Mouse (Mus musculus) fat pad, adult 2 months (tissue): ENCODE data around the gene Eif4enif1.
"Not testable (repeated sequence)": the region's sequence is repeated elsewhere in the genome, so short reads cannot be mapped to it uniquely, and the experiment has no call there.

Experiments
- DNase-seq: peaks from one replicate; pipeline ENCODE4 v3.0.0-alpha.2; 2011; ENCODE audit warnings: low read depth, low spot score; ENCODE audit errors: extremely low read depth

Eif4enif1 gene

GRCm38 (mm10) chr11:3180510-3181160 lies 21.6 kb upstream of the Eif4enif1 start:
- not testable (repeated sequence) for DNase-seq

- DNase-seq = not testable (repeated sequence)
Observed at GRCm38 (mm10) chr11:3181250-3181649, 20.9 kb upstream of the Eif4enif1 start.

- DNase-seq = not testable (repeated sequence)
Observed at GRCm38 (mm10) chr11:3181971-3182370, 20.2 kb upstream of the Eif4enif1 start.

GRCm38 (mm10) chr11:3182707-3183106 lies 19.5 kb upstream of the Eif4enif1 start:
- DNase-seq = not testable (repeated sequence)

- DNase-seq = no peak
Observed at GRCm38 (mm10) chr11:3193363-3193762, 8.8 kb upstream of the Eif4enif1 start, which contains the start of gene Sfi1. Gene Sfi1, minus strand, starts transcription at chr11:3193463.

GRCm38 (mm10) chr11:3200636-3201035 lies 1.6 kb upstream of the Eif4enif1 start:
- DNase-seq = not testable (repeated sequence)

GRCm38 (mm10) chr11:3201326-3202230 lies 614 bp upstream of the Eif4enif1 start:
- no peak for DNase-seq

- no peak for DNase-seq
Observed at GRCm38 (mm10) chr11:3202781-3203441, 719 bp downstream of the Eif4enif1 start.

GRCm38 (mm10) chr11:3203771-3204170 lies 1.6 kb downstream of the Eif4enif1 start:
- no peak for DNase-seq

- DNase-seq = no peak
Observed at GRCm38 (mm10) chr11:3205207-3205606, 3.0 kb downstream of the Eif4enif1 start.

GRCm38 (mm10) chr11:3206783-3207182 lies 4.6 kb downstream of the Eif4enif1 start:
- no peak for DNase-seq

- DNase-seq = no peak
Observed at GRCm38 (mm10) chr11:3212526-3212925, 10.3 kb downstream of the Eif4enif1 start.

GRCm38 (mm10) chr11:3223105-3223504 lies 20.9 kb downstream of the Eif4enif1 start:
- no peak for DNase-seq

- no peak for DNase-seq
Observed at GRCm38 (mm10) chr11:3227113-3227512, 24.9 kb downstream of the Eif4enif1 start.

GRCm38 (mm10) chr11:3232248-3232647 lies 30.1 kb downstream of the Eif4enif1 start:
- DNase-seq = no peak

- no peak for DNase-seq
Observed at GRCm38 (mm10) chr11:3233704-3234103, 31.5 kb downstream of the Eif4enif1 start.

GRCm38 (mm10) chr11:3235277-3235676 lies 33.1 kb downstream of the Eif4enif1 start:
- DNase-seq = no peak

- no peak for DNase-seq
Observed at GRCm38 (mm10) chr11:3242395-3242794, 40.2 kb downstream of the Eif4enif1 start.

GRCm38 (mm10) chr11:3243771-3244170 lies 41.6 kb downstream of the Eif4enif1 start:
- no peak for DNase-seq

GRCm38 (mm10) chr11:3247387-3247786 lies 45.2 kb downstream of the Eif4enif1 start:
- DNase-seq = no peak

GRCm38 (mm10) chr11:3259537-3259936 lies 57.3 kb downstream of the Eif4enif1 start:
- no peak for DNase-seq
